Mouse (Mus musculus): Measurements from ENCODE around the gene Dis3l2.

DNA sequence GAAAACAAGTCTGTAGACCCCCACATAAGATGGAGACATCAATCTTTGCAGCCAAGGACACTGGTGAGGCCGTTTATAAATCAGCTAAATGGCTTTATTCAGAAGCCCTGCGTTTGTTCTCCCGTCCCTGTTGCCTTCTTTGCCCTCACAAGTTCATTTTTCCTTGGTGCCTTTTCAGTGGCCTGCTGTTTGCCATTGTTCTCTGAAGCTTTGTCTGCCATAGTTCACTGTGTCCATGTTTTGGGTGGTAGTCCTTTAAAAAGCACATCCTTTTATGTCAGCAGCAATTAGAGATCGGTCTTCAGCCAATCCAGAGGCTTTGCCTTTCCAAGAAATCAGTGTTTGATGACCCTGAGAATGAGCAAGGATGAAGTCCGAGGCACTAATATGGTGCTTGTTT, 289.2 kb downstream of the Dis3l2 start:
- TF ChIP-seq GATA1 (IDR thresholded peaks at IDR 0.05; ENCODE audit: low read length) (no peak), TAL1 (IDR thresholded peaks at IDR 0.05; ENCODE audit: low read length) (no peak)
